Mouse (Mus musculus) limb, embryonic 14.5 days (tissue): ENCODE measurements around the gene Afdn. TPM values are rescaled to one million over a fixed set of nuclear protein-coding genes. Genes with fewer than 3 reads are reported as not detected.
"Not testable (repeated sequence)": the region's sequence is repeated elsewhere in the genome, so short reads cannot be mapped to it uniquely, and the experiment has no call there.

Experiments used
- ATAC-seq: fragments of 200-750 bp; cut with Nextera tagmentation; 2 replicates; pipeline ENCODE4 v1.8.0; 2017; ENCODE audit warnings: low read depth, moderate number of reproducible peaks, moderate TSS enrichment; ENCODE audit not compliant: low FRiP score
- DNase-seq: peaks from one replicate; pipeline ENCODE4 v3.0.0-alpha.2; 2015; ENCODE audit warnings: low spot score
- H3K27ac ChIP-seq: fragments of 300-500 bp; sonication (generic); replicated peaks from 2 replicates; pipeline ENCODE4 v1.5.1; 2014; ENCODE audit warnings: low read depth, mild to moderate bottlenecking, low read length, moderate library complexity, mixed read lengths
- H3K27me3 ChIP-seq: fragments of 300-500 bp; sonication (generic); 2 replicates; pipeline ENCODE4 v1.6.1; 2014; ENCODE audit warnings: low read length, mixed read lengths; ENCODE audit not compliant: control insufficient read depth, insufficient read depth
- H3K36me3 ChIP-seq: fragments of 300-500 bp; sonication (generic); 2 replicates; pipeline ENCODE4 v1.6.1; 2014; ENCODE audit warnings: mild to moderate bottlenecking, low read length, moderate library complexity, mixed read lengths; ENCODE audit not compliant: control insufficient read depth, insufficient read depth
- H3K4me1 ChIP-seq: fragments of 300-500 bp; sonication (generic); 2 replicates; pipeline ENCODE4 v1.6.1; 2014; ENCODE audit warnings: antibody characterized with exemption, low read length, mixed read lengths; ENCODE audit not compliant: control insufficient read depth, insufficient read depth
- H3K4me2 ChIP-seq: fragments of 300-500 bp; sonication (generic); replicated peaks from 2 replicates; pipeline ENCODE4 v1.6.1; 2014; ENCODE audit warnings: low read depth, mild to moderate bottlenecking, low read length, moderate library complexity; ENCODE audit not compliant: severe bottlenecking
- H3K4me3 ChIP-seq: fragments of 300-500 bp; sonication (generic); replicated peaks from 2 replicates; pipeline ENCODE4 v1.5.1; 2014; ENCODE audit warnings: low read length
- H3K9ac ChIP-seq: fragments of 300-500 bp; sonication (generic); 2 replicates; pipeline ENCODE4 v1.6.1; 2014; ENCODE audit warnings: mild to moderate bottlenecking, low read depth, low read length, moderate library complexity; ENCODE audit not compliant: severe bottlenecking
- H3K9me3 ChIP-seq: fragments of 300-500 bp; sonication (generic); 2 replicates; pipeline ENCODE4 v1.6.1; 2016; ENCODE audit warnings: low read length; ENCODE audit not compliant: control insufficient read depth
- POLR2A ChIP-seq: fragments of 200-500 bp; IDR thresholded peaks from 2 replicates; pipeline ENCODE4 v1.8.0; 2012; ENCODE audit warnings: inconsistent platforms, mild to moderate bottlenecking, moderate library complexity, borderline replicate concordance; ENCODE audit not compliant: insufficient read depth, insufficient read length; ENCODE audit errors: extremely low read depth
- WGBS: fragments of 180-500 bp; shearing (Covaris S2); extraction: QIAGEN DNeasy Blood & Tissue Kit; methylation state at CpG from one replicate; pipeline ENCODE4 v1.1.7; 2014; 5-methylcytosine and 5-hydroxymethylcytosine counted together
- polyA plus RNA-seq, 2 experiments: library from polyadenylated mRNA; depleted of rRNA in 1 of 2; stranded (reverse) in 1 of 2; unstranded in 1 of 2; fragments of >200 nt; fragmentation: Nextera tagmentation in 1 of 2; extraction: Ambion mirVana in 1 of 2; gene quantifications; 2 replicates each; pipeline versions ENCODE4 v1.2.1 to v1.2.3; 2012 to 2014

Gene Afdn
- polyA plus RNA-seq, 2 experiments = 58.9 to 76.7 TPM

GRCm38 (mm10) chr17:13768531-13768930 lies 8.2 kb downstream of the Afdn start:
- DNase-seq (no peak), ATAC-seq (no peak)
- Histone ChIP-seq H3K9me3 (no peaks in the 10 kb centered on the region), H3K27ac (no peak overlapping the region), H3K9ac (no peak overlapping the region), H3K4me1 (no peaks in the 10 kb centered on the region), H3K4me2 (no peak overlapping the region), H3K4me3 (no peak overlapping the region), H3K27me3 (no peaks in the 10 kb centered on the region), H3K36me3 (no peaks in the 10 kb centered on the region)
- 92% methylated on average over 1 of the region's 1 CpGs for WGBS
- no peak for TF ChIP-seq POLR2A

- Histone ChIP-seq H3K9ac (no peak overlapping the region), H3K4me3 (no peak overlapping the region), H3K27me3 (no peaks in the 10 kb centered on the region), H3K36me3 (no peaks in the 10 kb centered on the region), H3K4me2 (no peak overlapping the region), H3K4me1 (no peaks in the 10 kb centered on the region), H3K27ac (no peak overlapping the region), H3K9me3 (no peaks in the 10 kb centered on the region)
- no peak for ATAC-seq
- 89% methylated on average over 3 of the region's 3 CpGs for WGBS
- no peak for TF ChIP-seq POLR2A
- no peak for DNase-seq
Observed at GRCm38 (mm10) chr17:13769256-13769655, 8.9 kb downstream of the Afdn start.

GRCm38 (mm10) chr17:13777676-13778075 lies 17.3 kb downstream of the Afdn start:
- H3K9me3 ChIP-seq = 0 out of 2 replicates have a peak, but pooled peaks cover 4% of the 10 kb centered on the region
- no peak overlapping the region for H3K27ac ChIP-seq
- no peak overlapping the region for H3K9ac ChIP-seq
- no peak for DNase-seq
- no peaks in the 10 kb centered on the region for H3K36me3 ChIP-seq
- H3K27me3 ChIP-seq = no peaks in the 10 kb centered on the region
- TF ChIP-seq POLR2A = no peak
- ATAC-seq = no peak
- H3K4me1 ChIP-seq = no peaks in the 10 kb centered on the region
- no peak overlapping the region for H3K4me2 ChIP-seq
- 89% methylated on average over 2 of the region's 2 CpGs for WGBS
- no peak overlapping the region for H3K4me3 ChIP-seq

- ATAC-seq (no peak), DNase-seq (no peak)
- no peak overlapping the region for H3K27ac ChIP-seq
- WGBS = 55% methylated on average over 1 of the region's 1 CpGs
- no peaks in the 10 kb centered on the region for H3K27me3 ChIP-seq
- no peak overlapping the region for H3K9ac ChIP-seq
- no peak overlapping the region for H3K4me3 ChIP-seq
- TF ChIP-seq POLR2A = no peak
- H3K36me3 ChIP-seq = no peaks in the 10 kb centered on the region
- H3K9me3 ChIP-seq = 0 out of 2 replicates have a peak, but pooled peaks cover 4% of the 10 kb centered on the region
- no peak overlapping the region for H3K4me2 ChIP-seq
- H3K4me1 ChIP-seq = no peaks in the 10 kb centered on the region
Observed at GRCm38 (mm10) chr17:13778865-13779264, 18.5 kb downstream of the Afdn start.

- no peak for TF ChIP-seq POLR2A
- Histone ChIP-seq H3K36me3 (no peaks in the 10 kb centered on the region), H3K27me3 (no peaks in the 10 kb centered on the region), H3K4me1 (no peaks in the 10 kb centered on the region), H3K4me2 (no peak overlapping the region), H3K4me3 (no peak overlapping the region), H3K9me3 (0 out of 2 replicates have a peak, but pooled peaks cover 4% of the 10 kb centered on the region), H3K9ac (no peak overlapping the region), H3K27ac (no peak overlapping the region)
- 86% methylated on average over 5 of the region's 5 CpGs for WGBS
- no peak for DNase-seq
- no peak for ATAC-seq
Observed at GRCm38 (mm10) chr17:13781948-13782347, 21.6 kb downstream of the Afdn start.

GRCm38 (mm10) chr17:13783469-13783868 lies 23.1 kb downstream of the Afdn start:
- Histone ChIP-seq H3K36me3 (no peaks in the 10 kb centered on the region), H3K4me1 (no peaks in the 10 kb centered on the region), H3K4me3 (no peak overlapping the region), H3K27ac (no peak overlapping the region), H3K9ac (no peak overlapping the region), H3K4me2 (no peak overlapping the region), H3K27me3 (no peaks in the 10 kb centered on the region), H3K9me3 (0 out of 2 replicates have a peak, but pooled peaks cover 4% of the 10 kb centered on the region)
- DNase-seq = no peak
- no peak for ATAC-seq
- no peak for TF ChIP-seq POLR2A
- 87% methylated on average over 1 of the region's 1 CpGs for WGBS

- not testable (repeated sequence) for H3K36me3 ChIP-seq, H3K27me3 ChIP-seq, H3K9me3 ChIP-seq, H3K27ac ChIP-seq, H3K4me1 ChIP-seq, DNase-seq, ATAC-seq, H3K9ac ChIP-seq, H3K4me3 ChIP-seq, H3K4me2 ChIP-seq
- 94% methylated on average over 2 of the region's 2 CpGs for WGBS
Observed at GRCm38 (mm10) chr17:13790033-13790432, 29.7 kb downstream of the Afdn start.
